ENCODE assay signal across 20 mouse cellular contexts in genomic region chr7:112930669-112931068, GRCm38 (mm10). TPM values are rescaled to one million over a fixed set of nuclear protein-coding genes. Genes with fewer than 3 reads are reported as not detected.
DNase-seq lines count a peak whose midpoint lies in the region; ATAC-seq and TF ChIP-seq lines count a peak whose summit lies in the region.
"Had no signal": no experiment of that assay in that cellular context is flagged by ENCODE, and none has a peak within 500 bp of the region (broad histone marks: within the 10 kb centered on the region; RNA-seq: fewer than 3 reads in every experiment).

No protein-coding gene starts in this region.

- H3K9me3 ChIP-seq in limb, embryonic 14.5 days (ENCODE audit: control insufficient read depth, low read length): no peaks in the 10 kb centered on the region
- no peaks in the 10 kb centered on the region for H3K9me3 ChIP-seq in limb, embryonic 10.5 days (replicated peaks)
- H3K9me3 ChIP-seq: embryonic facial prominence, embryonic 12.5 days; forebrain, embryonic 13.5 days; limb, embryonic 15.5 days had no signal

- no peaks in the 10 kb centered on the region for H3K36me3 ChIP-seq in limb, embryonic 14.5 days (ENCODE audit: control insufficient read depth, insufficient read depth, low read length)
- no peaks in the 10 kb centered on the region for H3K36me3 ChIP-seq in limb, embryonic 10.5 days
- H3K36me3 ChIP-seq: embryonic facial prominence, embryonic 12.5 days; limb, embryonic 15.5 days had no signal

- WGBS in limb, embryonic 14.5 days: 24% methylated on average over 7 of the region's 7 CpGs
- WGBS in limb, embryonic 10.5 days: 49% methylated on average over 7 of the region's 7 CpGs

- no peak overlapping the region for H3K4me2 ChIP-seq in limb, embryonic 14.5 days (replicated peaks; ENCODE audit: low read depth, low read length, severe bottlenecking)
- H3K4me2 ChIP-seq: embryonic facial prominence, embryonic 12.5 days; forebrain, embryonic 13.5 days; limb, embryonic 15.5 days had no signal

- H3K4me3 ChIP-seq in limb, embryonic 14.5 days (replicated peaks; ENCODE audit: low read length): no peak overlapping the region
- no peak overlapping the region for H3K4me3 ChIP-seq in limb, embryonic 10.5 days
- H3K4me3 ChIP-seq: embryonic facial prominence, embryonic 12.5 days; erythroblast, embryonic 14.5 days; forebrain, embryonic 13.5 days; limb, embryonic 15.5 days had no signal

- H3K27me3 ChIP-seq in limb, embryonic 14.5 days (ENCODE audit: control insufficient read depth, insufficient read depth, low read length): no peaks in the 10 kb centered on the region
- H3K27me3 ChIP-seq in limb, embryonic 10.5 days (ENCODE audit: low read depth, poor library complexity, severe bottlenecking): no peaks in the 10 kb centered on the region
- H3K27me3 ChIP-seq: embryonic facial prominence, embryonic 12.5 days; forebrain, embryonic 13.5 days; limb, embryonic 15.5 days had no signal

- ATAC-seq in limb, embryonic 14.5 days (ENCODE audit: low FRiP score, low read depth): no peak
- ATAC-seq: activated CD4-positive, CD25-positive, alpha-beta regulatory T cell, adult 4 months; CD4-positive, CD25-positive, alpha-beta regulatory T cell, adult 4 months; forebrain, embryonic 13.5 days; liver, postnatal 0 days had no signal

- no peak overlapping the region for H3K27ac ChIP-seq in limb, embryonic 14.5 days (replicated peaks; ENCODE audit: low read depth, low read length)
- no peak overlapping the region for H3K27ac ChIP-seq in limb, embryonic 10.5 days
- H3K27ac ChIP-seq: embryonic facial prominence, embryonic 12.5 days; forebrain, embryonic 13.5 days; limb, embryonic 15.5 days had no signal

- no peak overlapping the region for H3K9ac ChIP-seq in limb, embryonic 14.5 days (ENCODE audit: low read depth, low read length, severe bottlenecking)
- H3K9ac ChIP-seq: embryonic facial prominence, embryonic 12.5 days; forebrain, embryonic 13.5 days; limb, embryonic 15.5 days; liver, postnatal 0 days had no signal

- no peak for TF ChIP-seq POLR2A in limb, embryonic 14.5 days (IDR thresholded peaks at IDR 0.05; ENCODE audit: borderline replicate concordance, extremely low read depth, insufficient read depth, insufficient read length)

- H3K4me1 ChIP-seq in limb, embryonic 14.5 days (ENCODE audit: control insufficient read depth, insufficient read depth, low read length): peaks cover 5% of the 10 kb centered on the region; the same call in 1 of the 2 replicates
- H3K4me1 ChIP-seq in limb, embryonic 10.5 days: peaks cover 6% of the 10 kb centered on the region; the same call in 1 of the 2 replicates
- H3K4me1 ChIP-seq: forebrain, embryonic 13.5 days; limb, embryonic 15.5 days had no signal

- DNase-seq in limb, embryonic 14.5 days (ENCODE audit: low spot score): peak; percentile 26
- no peak for DNase-seq in limb, embryonic 10.5 days (ENCODE audit: low spot score)
- DNase-seq in adrenal gland, postnatal 10 days: peak; percentile 67
- peak; percentile 43 to 64 for DNase-seq in kidney, adult 8-10 months
- peak; percentile 67 for DNase-seq in kidney, postnatal 14 days
- no peak for DNase-seq in cerebellum, adult 11-12 months
- no peak for DNase-seq in urinary bladder, postnatal 14 days (ENCODE audit: low spot score)
- no peak for DNase-seq in liver
- DNase-seq: cerebellum, postnatal 10 days; liver, postnatal 0 days; lung, postnatal 4 days; right cerebral cortex, postnatal 14 days; spleen, adult 18-20 months had no signal

RNA-seq across cellular contexts. Expression of gene Rassf10, which starts 23.1 kb away (rescaled TPM):
- 1.5 and 2.1 TPM in 2 replicates for polyA plus RNA-seq in limb, embryonic 14.5 days (2012; rRNA removed)
- polyA plus RNA-seq in limb, embryonic 14.5 days (2014; fragmentation: Nextera tagmentation; extraction: Ambion mirVana): 4.5 and 5.1 TPM in 2 replicates
- polyA plus RNA-seq in limb, embryonic 10.5 days (2016; fragmentation: Nextera tagmentation; extraction: Ambion mirVana): 1.3 and 1.6 TPM in 2 replicates
- 1 to 10 TPM; 2.6 to 6.1 TPM for total RNA-seq in adrenal gland, postnatal 10 days (2021)
- total RNA-seq: hematopoietic stem cell, adult 5-6 weeks had no signal
- polyA plus RNA-seq: activated CD4-positive, CD25-positive, alpha-beta regulatory T cell, adult 4 months; CD4-positive, CD25-positive, alpha-beta regulatory T cell, adult 4 months; erythroblast, embryonic 14.5 days had no signal

Comparison
In these comparisons a context has a peak if more than half of its experiments do, and no peak if none do; other contexts are left out.
1. DNase-seq: peak in limb, embryonic 14.5 days (single experiment), adrenal gland, postnatal 10 days (single experiment), kidney, adult 8-10 months (2 of 2) and kidney, postnatal 14 days (single experiment); none in limb, embryonic 10.5 days (single experiment), cerebellum, adult 11-12 months (single experiment), urinary bladder, postnatal 14 days (single experiment) and liver (single experiment).